Mouse (Mus musculus) erythroblast, adult 5-6 weeks (primary cell): ENCODE data around the gene Gale. TPM values are rescaled to one million over a fixed set of nuclear protein-coding genes. Genes with fewer than 3 reads are reported as not detected.

Experiments used
- ATAC-seq: replicated peaks from 2 replicates; pipeline ENCODE4 v1.8.0; 2016; ENCODE audit warnings: moderate number of reproducible peaks, mild to moderate bottlenecking, moderate TSS enrichment, inconsistent platforms; ENCODE audit not compliant: poor library complexity, low FRiP score, severe bottlenecking
- total RNA-seq, 2 experiments: library from RNA; stranded (forward) in 1 of 2; stranded (reverse) in 1 of 2; fragments of 150-400 nt in 1 of 2; fragments of 200-764, 138-1000 nt in 1 of 2; gene quantifications; 2 replicates each; pipeline versions ENCODE4 v1.2.3 to v1.2.4; 2015 to 2017; ENCODE audit warnings: low replicate concordance in 2 of 2

Gale gene
- total RNA-seq, 2 experiments from 2014 or later, result 2.3 to 7.9 TPM

GRCm38 (mm10) chr4:136004107-136004675, 40.7 kb downstream of the Gale start:
- peak; percentile 30; the same call in 1 of the 2 replicates for ATAC-seq

- no peak for ATAC-seq
Observed at GRCm38 (mm10) chr4:136004921-136005320, 41.4 kb downstream of the Gale start.

GRCm38 (mm10) chr4:136006821-136007220, 43.3 kb downstream of the Gale start:
- no peak for ATAC-seq

GRCm38 (mm10) chr4:136008782-136009447, 45.4 kb downstream of the Gale start:
- no peak for ATAC-seq

GRCm38 (mm10) chr4:136010586-136010985, 47.1 kb downstream of the Gale start:
- no peak for ATAC-seq

- no peak for ATAC-seq
Observed at GRCm38 (mm10) chr4:136016059-136016602, 52.6 kb downstream of the Gale start.

Other genes with a start within 250 kb of the Gale start
- not detected in 2 replicates for gene Il22ra1, start 235.6 kb upstream of the Gale start, total RNA-seq (2015; ENCODE audit: low replicate concordance)
- not detected in 2 replicates for gene Il22ra1, start 235.6 kb upstream of the Gale start, total RNA-seq (2017; ENCODE audit: low replicate concordance)
- not detected in 2 replicates for gene Myom3, start 204.0 kb upstream of the Gale start, total RNA-seq (2015; ENCODE audit: low replicate concordance)
- gene Myom3, start 204.0 kb upstream of the Gale start, total RNA-seq (2017; ENCODE audit: low replicate concordance), result 0.51 TPM in 1 of 2 replicates, not detected in the other
- gene Srsf10, start 108.0 kb upstream of the Gale start, total RNA-seq (2015; ENCODE audit: low replicate concordance), result 116 and 151 TPM in 2 replicates
- gene Srsf10, start 108.0 kb upstream of the Gale start, total RNA-seq (2017; ENCODE audit: low replicate concordance), result 176 and 297 TPM in 2 replicates
- gene Pnrc2, start 89.9 kb upstream of the Gale start, total RNA-seq (2015; ENCODE audit: low replicate concordance), result 81.7 and 106 TPM in 2 replicates
- 106 and 135 TPM in 2 replicates for gene Pnrc2, start 89.9 kb upstream of the Gale start, total RNA-seq (2017; ENCODE audit: low replicate concordance)
- gene Cnr2, start 68.3 kb upstream of the Gale start, total RNA-seq (2015; ENCODE audit: low replicate concordance), result 2.9 and 5.2 TPM in 2 replicates
- gene Cnr2, start 68.3 kb upstream of the Gale start, total RNA-seq (2017; ENCODE audit: low replicate concordance), result 3.6 and 4.1 TPM in 2 replicates
- 9.2 and 15.2 TPM in 2 replicates for gene Fuca1, start 43.0 kb upstream of the Gale start, total RNA-seq (2015; ENCODE audit: low replicate concordance)
- 29.4 and 31.6 TPM in 2 replicates for gene Fuca1, start 43.0 kb upstream of the Gale start, total RNA-seq (2017; ENCODE audit: low replicate concordance)
- gene Hmgcl, start 17.3 kb upstream of the Gale start, total RNA-seq (2015; ENCODE audit: low replicate concordance), result 17.3 and 45.4 TPM in 2 replicates
- 15.6 and 15.8 TPM in 2 replicates for gene Hmgcl, start 17.3 kb upstream of the Gale start, total RNA-seq (2017; ENCODE audit: low replicate concordance)
- 14.6 and 25.2 TPM in 2 replicates for gene Lypla2, start 8.9 kb downstream of the Gale start, total RNA-seq (2015; ENCODE audit: low replicate concordance)
- gene Lypla2, start 8.9 kb downstream of the Gale start, total RNA-seq (2017; ENCODE audit: low replicate concordance), result 4.5 and 6.1 TPM in 2 replicates
- gene Pithd1, start 23.5 kb downstream of the Gale start, total RNA-seq (2015; ENCODE audit: low replicate concordance), result 24.4 and 34.5 TPM in 2 replicates
- 72.0 and 131 TPM in 2 replicates for gene Pithd1, start 23.5 kb downstream of the Gale start, total RNA-seq (2017; ENCODE audit: low replicate concordance)
- gene Eloa, start 58.0 kb downstream of the Gale start, total RNA-seq (2015; ENCODE audit: low replicate concordance), result 35.7 and 44.5 TPM in 2 replicates
- 40.0 and 53.8 TPM in 2 replicates for gene Eloa, start 58.0 kb downstream of the Gale start, total RNA-seq (2017; ENCODE audit: low replicate concordance)
- 304 and 345 TPM in 2 replicates for gene Rpl11, start 89.7 kb downstream of the Gale start, total RNA-seq (2015; ENCODE audit: low replicate concordance)
- 128 and 153 TPM in 2 replicates for gene Rpl11, start 89.7 kb downstream of the Gale start, total RNA-seq (2017; ENCODE audit: low replicate concordance)
- gene Id3, start 179.8 kb downstream of the Gale start, total RNA-seq (2015; ENCODE audit: low replicate concordance), result not detected in 2 replicates
- not detected in 2 replicates for gene Id3, start 179.8 kb downstream of the Gale start, total RNA-seq (2017; ENCODE audit: low replicate concordance)
- gene E2f2, start 208.7 kb downstream of the Gale start, total RNA-seq (2015; ENCODE audit: low replicate concordance), result 226 and 246 TPM in 2 replicates
- gene E2f2, start 208.7 kb downstream of the Gale start, total RNA-seq (2017; ENCODE audit: low replicate concordance), result 344 and 364 TPM in 2 replicates
- gene Asap3, start 242.6 kb downstream of the Gale start, total RNA-seq (2015; ENCODE audit: low replicate concordance), result 0.19 TPM in 1 of 2 replicates, not detected in the other
- gene Asap3, start 242.6 kb downstream of the Gale start, total RNA-seq (2017; ENCODE audit: low replicate concordance), result 0.43 TPM in 1 of 2 replicates, not detected in the other